Mouse (Mus musculus) layer of hippocampus, postnatal 14 days (tissue): ENCODE measurements around the gene Gm21974. TPM values are rescaled to one million over a fixed set of nuclear protein-coding genes. Genes with fewer than 3 reads are reported as not detected.
A peak's percentile ranks its signal among the peaks of the same experiment; 100 is the strongest.
"Not testable (repeated sequence)": the region's sequence is repeated elsewhere in the genome, so short reads cannot be mapped to it uniquely, and the experiment has no call there.

Experiments
- DNase-seq, 2 experiments: peaks; one replicate each; pipeline ENCODE4 v3.0.0; 2021 to 2022; ENCODE audit warnings: low spot score in 2 of 2, mixed read lengths in 1 of 2
- long read RNA-seq, 2 experiments: library from polyadenylated mRNA; stranded (forward); transcript quantifications; one replicate each; pipeline ENCODE4 v2.0.0; 2021
- total RNA-seq, 2 experiments: library from RNA; stranded (reverse); gene quantifications; 2 replicates each; pipeline ENCODE4 v1.2.3; 2021

The Gm21974 gene
- total RNA-seq, result not detected
- long read RNA-seq, experiment 1, partial matches to known transcripts, result 0 of 1 reads
- long read RNA-seq, experiment 1, other reads (novel, unspliced or antisense), result 1 of 1 reads
- long read RNA-seq, experiment 2, partial matches to known transcripts, result 0 of 2 reads
- long read RNA-seq, experiment 2, other reads (novel, unspliced or antisense), result 2 of 2 reads

- DNase-seq, result peak; percentile 91 to 96
Observed at GRCm38 (mm10) chr7:127895442-127895841, at the start of gene Gm21974, which contains the start of gene Vkorc1. Gene Gm21974 (minus strand): TSS chr7:127895454. Gene Vkorc1 (minus strand): TSS chr7:127895617.

DNA sequence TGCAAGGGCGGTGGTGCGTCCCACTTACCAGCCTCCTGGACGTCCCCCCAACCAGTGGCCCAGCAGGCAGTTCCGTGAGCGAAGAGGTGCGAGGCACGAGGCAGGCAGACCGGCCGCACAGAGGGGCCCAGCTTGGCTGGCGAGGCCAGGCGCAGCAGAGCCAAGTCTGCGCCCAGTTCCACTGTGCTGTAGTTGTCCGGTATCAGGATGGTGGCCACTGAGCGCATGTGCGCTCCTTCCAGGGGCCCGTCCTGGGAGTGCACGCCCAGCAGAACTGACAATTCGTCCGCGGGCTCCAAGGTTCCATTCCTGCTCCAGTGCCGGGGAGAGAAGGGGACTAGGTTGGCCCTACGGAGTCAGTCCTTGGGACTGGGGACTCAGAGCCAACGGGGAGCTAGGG, 49.4 kb upstream of the Gm21974 start:
- DNase-seq, result no peak

- not testable (repeated sequence) for DNase-seq
Observed at GRCm38 (mm10) chr7:127942097-127942496, 46.8 kb upstream of the Gm21974 start.

DNA sequence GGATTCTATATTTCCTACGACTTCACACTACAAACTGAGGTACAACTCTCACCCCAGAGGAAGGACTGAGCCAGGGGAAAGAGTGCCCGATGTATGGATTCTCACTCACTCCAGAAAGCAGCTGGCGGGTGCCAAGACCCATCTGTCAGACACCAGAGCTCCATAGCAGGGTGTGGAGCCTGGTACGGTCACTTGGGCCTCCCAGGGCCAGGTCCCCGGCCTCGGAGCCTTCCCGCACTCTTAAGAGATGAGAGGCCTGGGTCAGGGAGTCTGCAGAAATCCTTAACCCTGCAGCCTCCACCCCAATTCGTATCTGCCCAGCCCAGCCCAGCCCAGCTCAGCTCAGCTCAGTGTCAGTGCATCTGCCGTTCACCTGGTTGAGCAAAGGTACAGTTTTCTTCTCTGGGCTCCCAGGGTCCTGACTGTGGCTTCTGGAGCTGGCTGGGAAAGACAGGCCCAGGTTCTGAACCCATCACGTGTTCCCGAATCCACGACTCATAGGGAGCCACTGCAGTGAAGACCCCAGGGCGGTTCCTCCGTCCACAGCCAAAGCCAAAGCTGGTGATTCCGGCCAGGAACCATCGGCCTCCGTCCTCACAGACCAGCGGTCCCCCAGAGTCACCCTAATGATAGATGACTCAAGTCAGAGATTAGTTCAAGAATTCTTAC, 41.1 kb upstream of the Gm21974 start:
- no peak for DNase-seq

GRCm38 (mm10) chr7:127935748-127936159, 40.5 kb upstream of the Gm21974 start:
- DNase-seq, result no peak

- DNase-seq, result peak; percentile 96
Observed at GRCm38 (mm10) chr7:127935028-127935722, 39.9 kb upstream of the Gm21974 start.

DNA sequence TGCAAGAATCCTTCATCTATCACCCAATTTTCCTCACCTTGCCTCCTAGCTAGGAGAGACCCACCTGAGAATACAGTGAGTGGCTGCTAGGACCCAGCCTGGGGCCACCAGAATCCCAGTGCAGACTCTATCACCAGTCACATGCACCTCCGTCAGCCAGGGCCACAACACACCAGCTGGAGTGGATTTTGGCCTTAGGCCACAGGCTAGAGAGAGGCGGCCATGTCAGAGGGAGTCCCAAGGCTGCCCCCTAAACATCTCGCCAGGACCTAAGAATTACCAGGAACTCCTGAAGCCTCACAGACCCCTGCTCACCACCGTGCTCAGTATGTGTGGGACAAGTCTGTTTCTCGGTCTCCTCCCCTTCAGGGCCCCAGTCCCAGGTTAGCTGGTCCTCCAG, 38.8 kb upstream of the Gm21974 start:
- no peak for DNase-seq

DNA sequence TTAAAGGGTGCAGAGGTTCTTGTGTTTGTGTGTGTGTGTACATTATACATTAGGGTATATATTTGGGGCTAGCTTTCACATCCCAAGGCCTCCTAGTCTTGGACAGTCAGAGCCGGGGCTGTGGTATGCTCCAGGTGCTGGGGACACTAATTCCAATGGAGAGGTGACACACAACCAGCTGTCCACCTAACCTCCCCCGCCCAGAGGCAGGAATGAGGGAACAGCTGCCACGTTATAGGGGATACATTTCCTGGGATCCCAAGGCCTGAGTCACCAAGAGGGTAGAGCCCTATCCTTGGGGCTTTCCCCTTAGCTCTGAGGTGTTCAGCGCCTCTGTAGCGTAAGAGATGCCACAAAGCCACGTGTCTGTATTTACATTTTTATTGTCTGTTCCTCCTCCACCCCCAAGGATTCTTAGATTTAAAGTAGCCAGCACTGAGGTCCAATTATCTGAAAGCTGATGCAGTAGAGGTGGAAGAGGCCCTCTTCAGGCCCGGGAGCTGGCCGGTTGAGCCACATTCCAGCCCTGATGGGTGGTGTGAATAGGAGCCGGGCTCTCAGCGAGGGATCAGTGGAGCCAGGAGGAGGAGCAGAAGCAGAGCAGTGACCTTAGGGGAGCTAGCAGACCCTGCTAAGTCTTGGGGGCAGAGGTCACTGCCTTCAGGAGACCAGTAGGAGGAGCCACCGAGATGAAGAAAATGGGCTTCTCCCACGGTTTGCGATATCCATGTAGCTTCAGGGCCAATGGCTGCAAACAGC, 37.2 kb upstream of the Gm21974 start:
- no peak for DNase-seq

DNA sequence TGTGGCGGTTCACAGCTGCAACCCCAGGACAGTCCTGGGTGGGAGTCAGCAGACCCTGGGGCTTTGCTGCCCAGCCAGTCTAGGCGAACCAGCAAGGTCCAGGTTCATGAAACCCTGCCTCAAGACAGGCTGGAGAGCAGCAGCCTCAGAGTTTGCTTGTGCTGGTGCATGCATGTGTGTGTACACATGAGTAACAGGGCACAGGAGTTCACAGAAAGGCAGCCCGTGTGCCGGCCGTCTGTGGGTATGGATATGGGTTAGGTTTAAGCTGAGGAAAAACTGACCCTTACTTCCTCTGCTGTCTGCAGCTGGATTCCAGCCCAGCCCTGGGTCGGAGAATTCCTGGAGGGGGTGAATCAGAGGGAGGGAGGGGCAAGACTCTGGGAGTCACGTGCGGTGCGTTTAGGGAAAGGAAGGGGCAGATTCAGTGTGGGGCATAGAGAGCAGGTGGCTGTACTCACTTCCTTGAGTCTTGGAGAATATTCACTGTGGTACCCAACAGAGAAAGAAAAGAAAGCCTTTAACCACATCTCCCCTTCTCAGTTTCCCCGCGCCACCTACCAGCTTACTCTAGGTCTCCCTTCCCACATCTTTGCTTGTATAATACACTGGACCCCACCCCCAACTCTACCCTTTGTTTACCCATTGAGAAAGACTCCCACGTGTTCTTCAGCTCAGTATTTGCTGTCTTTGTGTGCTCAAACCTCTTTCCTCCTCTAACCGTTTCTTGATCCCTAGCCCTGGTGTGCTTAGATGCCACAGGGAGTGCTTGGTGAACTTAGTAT, 36.3 kb upstream of the Gm21974 start:
- no peak for DNase-seq

DNA sequence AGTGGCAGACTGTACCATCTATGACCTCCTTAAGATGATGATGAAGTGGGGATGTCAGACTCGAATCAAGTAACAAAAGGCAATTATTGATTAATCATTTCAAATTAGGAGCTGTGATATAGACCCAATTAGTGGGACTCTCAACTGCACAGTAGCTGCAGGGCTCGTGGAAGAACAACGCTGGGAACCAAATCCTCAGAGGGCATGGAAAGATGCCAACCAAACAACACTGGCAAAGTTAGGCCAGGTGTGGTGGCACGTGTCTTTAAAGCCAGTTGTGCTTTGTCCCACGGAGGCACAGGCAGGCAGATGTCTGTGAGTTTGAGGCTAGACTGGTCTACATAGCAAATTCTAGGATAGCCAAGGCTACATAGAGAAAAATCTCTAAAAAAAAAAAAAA, 35.4 kb upstream of the Gm21974 start:
- no peak for DNase-seq

- DNase-seq, result no peak
Observed at GRCm38 (mm10) chr7:127929923-127930322, 34.7 kb upstream of the Gm21974 start, which contains the start of gene Prss8. Gene Prss8 (minus strand): TSS chr7:127930104.

DNA sequence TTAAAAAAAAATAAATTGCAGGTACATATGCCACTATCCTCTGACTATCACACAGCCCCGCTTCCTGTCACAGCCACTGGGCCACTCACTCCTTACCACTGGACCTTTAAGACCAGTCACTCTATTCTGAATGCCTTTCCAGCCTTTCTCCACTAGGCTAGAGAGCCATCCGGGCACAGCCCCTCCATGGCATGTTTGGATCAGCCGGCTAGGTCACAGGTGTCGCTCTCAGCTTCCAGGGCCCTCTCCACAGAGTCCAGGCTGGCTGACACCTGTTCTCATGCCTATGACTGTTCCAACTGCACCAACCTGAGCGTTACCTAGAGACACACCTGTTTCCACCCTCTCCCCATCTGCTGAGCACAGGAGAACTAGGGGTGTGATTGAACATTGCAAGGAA, 33.3 kb upstream of the Gm21974 start:
- no peak for DNase-seq

DNA sequence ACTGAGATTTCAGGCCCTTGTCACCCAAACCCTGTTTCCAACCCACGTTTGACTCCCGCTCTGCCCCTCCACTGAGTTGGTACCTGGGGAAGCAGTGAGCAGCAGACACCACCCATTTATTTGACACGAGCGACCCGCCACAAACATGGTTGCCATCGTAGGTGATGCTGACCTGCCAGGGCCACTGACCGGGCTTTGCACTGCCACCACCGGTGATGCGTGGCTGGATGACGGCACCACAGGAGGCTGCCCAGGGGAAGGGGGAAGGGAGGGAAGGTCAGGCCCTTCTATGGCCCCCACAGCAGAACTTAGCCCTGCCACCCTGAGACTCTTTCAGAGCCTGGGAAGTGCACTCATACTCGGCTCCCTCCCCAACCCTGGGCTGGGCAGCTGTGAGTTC, 32.5 kb upstream of the Gm21974 start:
- DNase-seq, result no peak

DNA sequence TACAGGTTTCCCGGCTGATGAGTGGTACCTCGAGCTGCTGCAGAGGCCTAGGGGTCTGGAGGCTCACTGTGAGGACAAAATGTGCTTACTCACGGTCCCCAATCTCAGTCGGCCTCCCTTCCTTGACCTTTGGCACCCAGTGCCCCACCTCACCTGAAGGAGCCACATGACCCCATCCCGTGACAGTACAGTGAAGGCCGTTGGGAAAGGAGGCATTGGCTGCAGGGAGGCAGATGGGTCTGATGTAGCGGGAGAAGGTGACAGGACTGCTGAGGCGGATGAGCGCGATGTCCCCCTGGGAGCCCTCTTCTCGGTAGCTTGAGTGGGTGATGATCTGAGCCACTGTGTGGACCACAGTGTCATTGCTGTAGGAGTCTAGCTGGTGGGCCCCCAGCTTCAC, 31.6 kb upstream of the Gm21974 start:
- no peak for DNase-seq

DNA sequence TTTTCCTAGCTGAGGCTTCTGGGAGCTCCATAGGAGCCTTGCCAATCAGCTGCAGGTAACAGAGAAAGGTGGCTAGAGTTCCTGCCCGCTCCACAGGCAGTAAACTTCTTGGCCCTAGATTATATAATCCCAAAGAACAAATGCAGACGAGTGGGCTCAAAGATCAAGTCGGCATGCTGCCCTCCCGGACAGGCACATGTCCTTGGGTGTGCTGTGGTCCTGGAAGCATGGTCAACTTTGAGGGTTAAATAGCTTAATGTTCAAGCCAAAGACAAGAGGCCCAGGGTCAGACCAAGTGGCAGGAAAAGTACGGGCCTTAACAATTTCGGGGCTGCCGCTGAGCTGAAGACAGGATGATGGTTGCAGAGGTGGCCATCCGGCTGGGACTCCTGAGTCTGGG, 30.8 kb upstream of the Gm21974 start:
- no peak for DNase-seq

GRCm38 (mm10) chr7:127925252-127925651, 30.0 kb upstream of the Gm21974 start:
- DNase-seq, result no peak

GRCm38 (mm10) chr7:127923714-127924113, 28.5 kb upstream of the Gm21974 start:
- no peak for DNase-seq

DNA sequence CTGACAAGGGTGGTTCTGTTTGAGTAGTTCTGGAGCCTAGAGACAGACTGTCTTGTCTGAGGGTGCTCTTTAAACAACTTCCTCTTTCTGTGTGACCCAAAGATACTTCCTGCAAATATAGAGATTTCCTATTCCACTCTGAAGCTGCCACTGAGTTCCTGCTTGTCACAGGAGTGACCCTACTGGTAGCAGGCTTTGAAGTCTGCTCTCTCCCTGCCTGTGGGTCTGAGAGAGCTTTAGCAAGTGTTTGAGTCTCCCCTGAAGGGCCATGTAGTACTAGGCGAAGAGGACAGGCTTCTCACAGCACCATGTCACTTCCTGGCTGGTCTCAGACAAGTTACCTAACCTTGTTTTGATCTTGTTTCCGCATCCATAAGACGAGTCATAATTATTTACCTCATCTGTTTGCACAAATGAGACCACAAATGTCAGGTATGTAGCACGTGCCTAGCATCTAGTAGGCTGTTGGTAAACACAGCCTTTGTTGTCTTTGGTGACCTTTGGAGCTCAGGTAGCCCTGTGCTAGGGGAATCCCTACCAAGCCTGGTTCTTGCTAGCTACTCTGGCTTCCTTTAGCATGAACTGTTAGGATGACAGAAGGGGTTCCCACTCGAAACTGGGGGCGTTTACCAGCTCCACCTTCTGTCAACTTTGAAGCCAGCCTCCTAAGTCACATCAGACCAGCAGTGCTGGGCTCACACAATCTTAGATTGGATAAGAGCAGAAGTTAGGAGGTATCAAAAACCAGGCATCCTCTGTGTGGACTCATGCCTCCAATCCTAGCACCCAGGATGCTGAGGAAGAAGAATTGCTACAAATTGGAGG, 27.4 kb upstream of the Gm21974 start:
- DNase-seq, result no peak

- no peak for DNase-seq
Observed at GRCm38 (mm10) chr7:127921516-127921915, 26.3 kb upstream of the Gm21974 start.

GRCm38 (mm10) chr7:127919290-127919689, 24.0 kb upstream of the Gm21974 start:
- no peak for DNase-seq
